Mouse (Mus musculus) megakaryocyte, embryonic 14.5 days (primary cell): ENCODE results near the gene Ttc17.

Experiments used
- FLI1 ChIP-seq: IDR thresholded peaks from 2 replicates; pipeline ENCODE4 v1.6.1; 2012; ENCODE audit warnings: low read length, inconsistent platforms, mixed read lengths
- GATA1 ChIP-seq: IDR thresholded peaks from 3 replicates; pipeline ENCODE4 v1.6.1; 2012; ENCODE audit warnings: mixed read lengths, low read length, inconsistent platforms, borderline replicate concordance

- TF ChIP-seq GATA1 (no peak), FLI1 (no peak)
Observed at GRCm38 (mm10) chr2:94302393-94302792, 104.1 kb downstream of the Ttc17 start.
